Mouse (Mus musculus) frontal cortex, postnatal 36 days (tissue): ENCODE measurements at regions not wholly inside any gene's neighbourhood (a gene's known extent, or its start where the extent isn't known, plus 50 kb on each side); places are given as distances from the start of the nearest gene placed in this dataset.

Experiments
- DNase-seq, 2 experiments: peaks; one replicate each; pipeline ENCODE4 v3.0.0; 2022; ENCODE audit warnings: low spot score in 2 of 2

GRCm38 (mm10) chr8:11979056-11979455 lies 138.8 kb downstream of the Tex29 start:
- no peak for DNase-seq

GRCm38 (mm10) chr8:11981458-11981857 lies 141.2 kb downstream of the Tex29 start:
- no peak for DNase-seq

- DNase-seq: no peak
Observed at GRCm38 (mm10) chr8:11990024-11990423, 149.8 kb downstream of the Tex29 start.

GRCm38 (mm10) chr8:11999736-12000458 lies 159.6 kb downstream of the Tex29 start:
- peak; percentile 73 to 81 for DNase-seq

- no peak for DNase-seq
Observed at GRCm38 (mm10) chr8:12000459-12000789, 160.2 kb downstream of the Tex29 start.

GRCm38 (mm10) chr8:12004241-12004640 lies 164.0 kb downstream of the Tex29 start:
- no peak for DNase-seq

GRCm38 (mm10) chr8:12012769-12013168 lies 172.5 kb downstream of the Tex29 start:
- DNase-seq: no peak

- no peak for DNase-seq
Observed at GRCm38 (mm10) chr8:12017750-12018149, 177.5 kb downstream of the Tex29 start.

- DNase-seq: peak in 1 of 2 experiments; percentile 22
Observed at GRCm38 (mm10) chr8:12019272-12019671, 179.0 kb downstream of the Tex29 start.

- DNase-seq: no peak
Observed at GRCm38 (mm10) chr8:12023669-12024390, 183.6 kb downstream of the Tex29 start.

- no peak for DNase-seq
Observed at GRCm38 (mm10) chr8:12030363-12031116, 190.3 kb downstream of the Tex29 start.

- peak; percentile 44 to 48 for DNase-seq
Observed at GRCm38 (mm10) chr8:12031796-12032195, 191.5 kb downstream of the Tex29 start.

- DNase-seq: peak in 1 of 2 experiments; percentile 23
Observed at GRCm38 (mm10) chr8:12032386-12032785, 192.1 kb downstream of the Tex29 start.

GRCm38 (mm10) chr8:12036349-12036748 lies 196.1 kb downstream of the Tex29 start:
- DNase-seq: no peak

GRCm38 (mm10) chr8:12040924-12041323 lies 200.7 kb downstream of the Tex29 start:
- DNase-seq: no peak

- DNase-seq: no peak
Observed at GRCm38 (mm10) chr8:12041662-12042061, 201.4 kb downstream of the Tex29 start.

GRCm38 (mm10) chr8:12050841-12051240 lies 210.6 kb downstream of the Tex29 start:
- DNase-seq: no peak

- no peak for DNase-seq
Observed at GRCm38 (mm10) chr8:12051357-12051756, 211.1 kb downstream of the Tex29 start.

- no peak for DNase-seq
Observed at GRCm38 (mm10) chr8:12055931-12056330, 215.7 kb downstream of the Tex29 start.

- no peak for DNase-seq
Observed at GRCm38 (mm10) chr8:12061237-12061636, 217.4 kb upstream of the A230072I06Rik start.

- DNase-seq: no peak
Observed at GRCm38 (mm10) chr8:12062710-12063109, 215.9 kb upstream of the A230072I06Rik start.

GRCm38 (mm10) chr8:12064664-12065063 lies 214.0 kb upstream of the A230072I06Rik start:
- no peak for DNase-seq

GRCm38 (mm10) chr8:12066454-12066853 lies 212.2 kb upstream of the A230072I06Rik start:
- no peak for DNase-seq
